Mouse (Mus musculus) CH12.LX (cell line): ENCODE results near the gene Ubqln1.

Experiments
- CTCF ChIP-seq, 2 experiments: IDR thresholded peaks in 1 of 2; conservative IDR thresholded peaks in 1 of 2; 2 replicates each; pipeline ENCODE4 v1.5.1; 2011 to 2012; ENCODE audit warnings: low read depth in 2 of 2, low read length in 2 of 2, improper control_type of control experiment in 1 of 2, inconsistent platforms in 1 of 2, mild to moderate bottlenecking in 1 of 2, moderate library complexity in 1 of 2
- E2F4 ChIP-seq: IDR thresholded peaks from 2 replicates; pipeline ENCODE4 v1.6.1; 2011; ENCODE audit warnings: low read depth, low read length, improper control_type of control experiment; ENCODE audit not compliant: insufficient replicate concordance
- MAFK ChIP-seq: IDR thresholded peaks from 2 replicates; pipeline ENCODE4 v1.6.1; 2011; ENCODE audit warnings: low read length, improper control_type of control experiment; ENCODE audit not compliant: insufficient replicate concordance
- POLR2A ChIP-seq: IDR thresholded peaks from 2 replicates; pipeline ENCODE4 v1.6.1; 2011; ENCODE audit warnings: low read depth, mild to moderate bottlenecking, improper control_type of control experiment, low read length
- POLR2AphosphoS2 ChIP-seq: IDR thresholded peaks from 2 replicates; pipeline ENCODE4 v1.6.1; 2011; ENCODE audit warnings: low read depth, low read length, improper control_type of control experiment
- RCOR1 ChIP-seq: conservative IDR thresholded peaks from 2 replicates; pipeline ENCODE4 v1.6.1; 2012; ENCODE audit warnings: low read depth, mild to moderate bottlenecking, inconsistent platforms, low read length, improper control_type of control experiment
- TCF12 ChIP-seq: IDR thresholded peaks from 2 replicates; pipeline ENCODE4 v1.6.1; 2014; ENCODE audit warnings: low read depth, mild to moderate bottlenecking, inconsistent platforms, low read length, improper control_type of control experiment

- no peak for TF ChIP-seq RCOR1
- no peak for TF ChIP-seq TCF12
- no peak for TF ChIP-seq CTCF (conservative IDR thresholded peaks at IDR 0.05 in 1 of 2, IDR thresholded peaks at IDR 0.05 in 1 of 2; ENCODE audit: low read depth in 2 of 2, low read length in 2 of 2)
- TF ChIP-seq MAFK: no peak
- TF ChIP-seq POLR2AphosphoS2: no peak
- TF ChIP-seq POLR2A: no peak
- TF ChIP-seq E2F4: no peak
These were observed 10.5 kb downstream of the Ubqln1 start for GRCm38 (mm10) chr13:58204986-58205385.
